Mouse (Mus musculus) forelimb bud, embryonic 11.5 days (tissue): Measurements from ENCODE around the gene Dse.

Experiments
- DNase-seq: peaks from one replicate; pipeline ENCODE4 v3.0.0-alpha.2; 2012; ENCODE audit warnings: low read depth, low spot score

Dse gene

DNA sequence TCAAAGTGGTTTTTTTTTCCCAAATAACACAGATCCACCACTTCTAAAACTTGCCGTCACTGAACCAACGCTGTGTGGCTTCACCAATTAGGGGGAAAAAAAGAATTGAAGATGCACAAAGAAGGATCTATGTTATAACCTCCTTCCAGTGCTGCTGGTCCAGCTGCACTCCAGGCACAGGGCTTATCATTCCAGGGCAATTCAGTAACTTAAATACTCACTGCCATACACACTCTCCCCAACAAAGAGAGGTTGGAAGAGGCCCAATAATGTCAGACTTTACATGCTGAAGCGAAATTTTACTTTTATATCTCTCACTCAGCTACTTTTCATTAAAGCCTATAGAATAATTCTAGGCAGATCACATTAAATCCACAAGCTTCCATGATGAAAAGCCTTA is 8.9 kb downstream of the Dse start:
- DNase-seq = no peak

DNA sequence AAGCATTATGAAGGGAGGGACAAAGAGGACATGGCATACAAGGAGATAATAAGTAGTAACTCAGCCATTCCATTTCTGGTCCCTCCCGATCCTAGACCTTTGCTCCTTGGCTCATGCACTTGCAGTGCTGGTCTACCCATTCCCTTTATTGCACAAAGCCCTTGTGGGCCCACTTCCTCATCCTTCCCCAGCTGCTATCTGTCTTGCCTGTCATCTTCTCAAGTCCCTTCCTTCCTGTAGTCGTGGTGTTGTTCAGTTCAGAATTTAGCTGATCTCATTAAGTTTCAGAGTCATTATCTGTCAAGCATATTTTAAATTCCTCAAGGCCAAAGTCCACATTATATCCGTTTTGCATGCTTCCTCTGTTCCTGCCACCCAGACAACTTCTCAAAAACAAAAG is 9.5 kb downstream of the Dse start:
- DNase-seq = no peak

DNA sequence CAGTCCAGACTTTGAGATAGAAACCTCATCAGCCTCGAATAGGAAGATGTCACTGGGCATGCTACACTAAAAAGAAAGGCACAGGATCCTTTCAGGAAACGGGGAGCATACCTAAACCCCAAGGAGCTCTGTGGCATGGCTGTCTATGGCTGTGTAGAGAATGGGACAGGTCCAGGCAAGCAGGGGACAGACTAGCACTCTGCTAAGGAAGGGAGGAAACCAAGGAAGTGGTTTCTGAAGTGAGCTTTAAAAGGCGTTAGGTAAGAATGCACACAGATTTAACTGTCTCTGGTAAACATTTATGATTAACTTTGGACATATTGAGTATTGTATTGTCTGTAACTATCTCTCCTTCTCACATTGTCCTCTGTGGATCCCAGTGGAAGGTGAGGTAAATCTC is 10.2 kb downstream of the Dse start:
- no peak for DNase-seq

DNA sequence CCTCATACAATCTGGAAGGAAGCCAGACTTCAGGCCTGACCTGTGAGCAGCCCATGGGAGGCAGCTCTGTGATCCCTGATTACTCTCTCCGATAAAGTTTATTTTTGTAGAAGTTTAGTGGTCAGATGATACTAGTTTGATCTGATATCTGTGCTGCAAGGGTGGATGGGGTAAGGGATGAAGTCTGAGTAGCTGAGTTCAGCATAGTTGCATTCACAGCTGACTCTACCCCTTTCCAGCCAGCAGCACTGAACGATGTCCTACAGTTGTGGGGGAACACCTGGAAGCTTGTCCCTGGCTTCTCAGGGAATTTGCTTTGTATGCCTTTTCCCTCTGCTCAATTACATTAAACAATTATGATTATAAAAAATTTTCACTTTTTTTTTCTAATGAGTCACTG is 12.6 kb downstream of the Dse start:
- DNase-seq = no peak

DNA sequence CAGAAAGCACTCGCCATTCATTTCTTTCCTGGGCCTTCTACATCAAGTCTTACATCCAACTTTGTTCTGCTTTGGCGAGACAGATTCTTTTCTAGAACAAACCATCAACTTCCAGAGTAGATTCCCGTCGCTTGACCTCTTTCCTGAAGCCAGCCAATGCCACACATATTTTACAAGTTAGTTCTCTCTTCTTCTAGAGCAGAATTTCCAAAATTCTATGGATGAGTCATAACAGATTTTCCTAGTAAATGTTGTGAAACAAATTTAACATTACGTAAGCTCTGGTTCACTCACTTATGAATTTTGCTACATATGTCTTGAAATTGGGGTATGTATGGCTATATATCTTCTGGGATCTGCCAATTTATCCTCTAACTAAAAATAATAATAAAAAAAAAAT is 13.0 kb downstream of the Dse start:
- DNase-seq = no peak

DNA sequence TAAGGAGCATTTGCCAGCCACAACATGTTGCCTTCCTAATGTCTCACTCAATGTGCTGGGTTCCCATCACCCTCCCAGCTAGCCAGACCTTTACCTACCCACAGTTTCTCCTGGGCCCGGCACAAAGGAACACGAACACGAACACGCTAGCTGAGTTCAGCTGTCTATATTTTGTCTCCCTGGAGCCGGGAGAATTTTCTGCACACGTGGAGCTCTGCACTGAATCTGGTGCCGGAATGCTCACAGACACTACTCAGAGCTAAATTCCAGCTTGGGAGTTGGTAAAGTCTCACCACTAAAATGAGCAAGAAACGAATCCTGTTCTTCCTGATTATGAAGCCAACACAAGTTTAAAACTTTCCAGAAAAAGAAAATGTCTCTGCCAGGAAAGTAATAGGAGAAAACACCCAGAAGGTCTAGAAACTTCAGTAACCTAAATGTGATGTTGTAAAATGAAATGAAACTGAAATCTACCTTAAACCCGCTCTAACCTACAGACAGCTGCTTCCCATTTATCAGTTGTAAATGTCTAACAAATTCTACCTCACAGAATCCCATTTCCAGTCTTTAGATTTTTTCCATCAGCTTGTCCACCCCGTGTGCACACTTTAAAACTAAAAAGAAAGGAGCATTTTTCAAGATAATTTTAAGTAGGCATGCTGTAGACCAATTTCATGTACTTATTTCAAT is 20.8 kb downstream of the Dse start:
- no peak for DNase-seq

DNA sequence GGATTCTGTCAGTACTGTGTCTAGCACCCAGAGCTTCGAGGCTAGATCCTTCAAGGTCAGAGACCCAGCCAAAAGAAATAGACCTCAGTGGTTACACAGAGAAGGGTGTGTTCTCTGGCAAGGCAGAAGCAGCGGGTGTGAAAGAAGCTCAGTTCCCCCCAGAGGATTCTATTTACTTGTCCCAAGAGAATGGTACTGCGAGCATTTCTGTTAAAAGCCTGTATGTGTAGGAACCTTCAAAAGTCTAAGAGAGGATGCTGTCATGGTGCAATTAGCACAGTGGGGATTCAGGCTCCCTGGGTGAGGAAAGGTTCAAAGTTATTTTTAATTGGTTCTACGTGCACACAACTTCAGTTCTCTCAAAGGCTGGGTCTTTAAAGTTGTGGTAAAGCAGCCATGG is 22.0 kb downstream of the Dse start:
- no peak for DNase-seq

DNA sequence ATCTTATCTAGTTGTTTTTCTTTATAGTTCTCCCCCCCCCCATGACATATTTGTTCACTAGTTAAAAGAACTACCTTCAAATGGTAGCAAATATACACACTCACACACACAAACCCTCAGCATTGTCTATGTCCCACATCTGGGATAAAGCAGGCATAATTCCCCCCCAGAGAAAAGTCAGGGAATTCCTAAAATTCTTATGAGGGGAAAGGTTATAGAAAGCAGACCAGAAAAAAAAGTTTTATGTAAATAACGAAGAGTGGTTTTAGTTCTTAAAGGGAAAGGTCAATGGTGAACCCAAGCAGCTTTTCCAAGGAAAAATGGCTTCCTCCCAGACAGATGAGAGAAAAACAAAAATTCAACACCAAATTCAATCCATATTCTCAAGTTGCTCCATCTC is 22.6 kb downstream of the Dse start:
- DNase-seq = no peak

DNA sequence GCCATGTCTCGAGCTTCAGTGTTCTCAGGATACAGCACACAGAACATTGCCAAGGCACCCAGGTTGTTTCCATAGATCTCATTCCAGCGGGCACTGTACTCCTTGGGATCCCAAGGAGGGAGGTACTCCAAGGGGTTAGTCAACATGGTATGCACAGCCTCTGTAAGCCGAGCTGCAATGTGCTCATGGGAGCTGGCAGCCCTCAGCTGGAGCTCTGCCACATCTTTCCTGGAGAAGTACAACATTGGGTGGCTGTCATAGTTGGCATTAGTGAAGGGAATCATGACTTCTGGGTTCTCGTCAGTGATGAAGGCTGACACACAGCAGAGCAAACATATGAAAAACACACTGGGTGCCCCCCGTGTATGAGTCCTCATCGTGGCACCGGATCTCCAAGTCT is 23.8 kb downstream of the Dse start:
- DNase-seq = no peak

DNA sequence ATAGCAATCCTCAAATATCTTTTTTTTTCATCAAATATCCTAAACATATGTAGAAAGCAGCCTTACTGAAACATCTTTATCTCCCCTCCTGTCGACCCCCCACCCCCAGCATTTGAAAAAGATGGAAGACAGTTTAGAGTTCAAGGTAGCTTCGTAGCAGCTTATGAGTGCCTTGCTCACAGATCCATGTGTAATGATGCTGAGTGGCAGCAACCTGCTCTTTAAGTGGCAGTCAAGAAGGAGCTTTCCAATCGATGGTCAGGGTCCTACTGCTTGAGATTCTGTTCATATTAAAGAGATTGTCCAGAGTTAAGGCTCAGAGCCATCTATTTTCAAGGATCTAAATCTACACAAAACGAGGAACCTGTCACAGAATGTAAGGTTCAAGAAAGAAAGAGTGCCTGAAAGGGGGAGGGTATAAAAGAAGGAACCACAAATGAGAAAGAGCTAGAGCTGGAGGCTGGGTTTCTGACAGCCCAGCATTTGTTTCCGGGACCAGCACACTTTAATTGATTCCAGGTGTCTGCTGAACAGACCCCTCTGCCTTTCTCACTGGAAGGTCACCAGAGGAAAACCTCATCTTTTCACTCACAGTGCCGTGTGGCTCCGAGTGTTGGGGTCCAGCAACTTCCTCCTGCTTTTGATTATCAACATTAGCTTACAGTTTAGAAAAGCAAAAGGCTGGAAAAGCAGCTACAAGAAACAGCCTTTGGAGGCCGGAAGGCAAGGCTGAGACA is 31.5 kb downstream of the Dse start:
- DNase-seq = peak; percentile 92

DNA sequence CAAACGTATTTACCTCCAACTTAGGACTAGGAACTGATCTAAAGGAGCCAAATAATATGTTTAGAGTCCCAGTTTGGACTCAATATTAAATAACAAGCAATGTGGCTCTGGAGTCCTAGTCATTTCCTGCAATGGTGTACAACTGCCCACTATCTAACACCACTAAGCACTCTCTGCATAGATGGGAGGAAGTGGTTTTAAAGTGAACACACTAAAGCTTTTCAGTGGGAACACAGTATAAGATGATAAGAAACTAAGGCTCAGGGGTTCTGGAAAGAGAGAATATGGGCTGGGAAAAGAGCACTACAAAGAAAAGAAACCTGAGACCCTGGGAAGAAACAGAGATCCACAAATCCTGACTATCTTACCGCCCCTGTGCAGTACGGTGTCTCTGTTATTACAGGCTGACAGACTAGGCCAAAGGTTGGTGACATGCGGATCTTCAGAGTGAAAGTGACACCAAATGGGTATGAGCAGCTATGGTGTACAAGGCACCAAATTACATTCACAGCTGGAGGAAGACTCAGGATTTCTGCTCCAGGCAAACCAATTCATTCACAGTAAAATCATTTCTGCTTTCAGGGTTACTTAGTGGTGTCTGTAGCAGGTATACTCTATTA is 34.7 kb downstream of the Dse start:
- no peak for DNase-seq

DNA sequence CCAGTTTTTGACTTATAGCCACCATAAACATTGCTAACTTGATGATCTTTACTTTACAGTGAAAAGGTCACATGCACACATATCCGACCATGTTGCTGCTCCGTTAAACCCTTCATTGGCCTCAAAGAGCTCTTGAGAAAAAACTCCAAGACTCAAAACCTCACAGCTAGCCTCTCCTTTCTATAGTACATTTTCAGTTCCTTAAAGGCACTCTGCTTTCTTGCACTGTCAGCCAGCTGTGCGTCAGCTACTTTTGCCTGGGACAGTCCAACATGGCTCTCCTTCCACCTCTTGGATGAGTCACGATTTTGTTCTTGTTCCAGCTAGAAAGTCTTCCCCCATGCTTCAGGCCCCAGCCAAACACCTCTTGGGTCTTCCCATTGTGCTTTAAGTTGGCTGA is 35.9 kb downstream of the Dse start:
- no peak for DNase-seq

DNA sequence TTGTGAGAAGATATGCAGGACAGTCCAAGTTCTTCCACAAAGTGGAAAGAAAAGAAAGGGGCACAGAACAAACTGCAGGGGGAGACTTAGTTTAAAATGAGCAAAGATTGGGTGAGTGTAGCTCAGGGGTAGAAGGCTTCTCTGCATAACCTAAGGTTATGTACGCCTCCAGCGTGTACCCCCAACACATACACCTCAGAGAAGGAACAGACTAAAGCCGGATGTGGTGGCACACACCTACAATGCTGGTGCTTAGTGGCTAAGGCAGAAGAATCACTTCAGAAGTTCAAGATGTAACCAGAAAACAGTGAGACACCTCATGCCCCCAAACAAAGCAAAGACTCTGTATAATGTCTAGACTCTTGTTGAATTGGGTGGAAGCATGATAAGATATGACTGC is 36.3 kb downstream of the Dse start:
- no peak for DNase-seq

DNA sequence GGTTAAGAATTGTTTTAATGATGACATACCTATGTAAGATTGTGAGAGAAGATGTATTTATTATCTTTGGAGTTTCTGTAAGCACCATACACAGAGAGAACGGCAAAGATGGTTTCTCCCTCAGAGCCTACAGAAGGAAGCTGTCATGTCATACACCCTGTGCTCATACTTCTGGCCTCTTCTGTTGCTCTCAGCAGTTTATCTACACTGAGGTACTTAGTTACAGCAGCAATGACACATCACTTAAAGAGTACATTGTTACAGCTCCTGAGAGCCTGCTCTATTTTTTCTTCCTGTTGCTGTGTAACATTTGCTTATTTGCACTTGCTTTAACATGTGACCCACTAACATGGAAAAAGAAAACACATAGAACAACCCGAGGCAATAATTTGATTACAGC is 40.5 kb downstream of the Dse start:
- DNase-seq = no peak

DNA sequence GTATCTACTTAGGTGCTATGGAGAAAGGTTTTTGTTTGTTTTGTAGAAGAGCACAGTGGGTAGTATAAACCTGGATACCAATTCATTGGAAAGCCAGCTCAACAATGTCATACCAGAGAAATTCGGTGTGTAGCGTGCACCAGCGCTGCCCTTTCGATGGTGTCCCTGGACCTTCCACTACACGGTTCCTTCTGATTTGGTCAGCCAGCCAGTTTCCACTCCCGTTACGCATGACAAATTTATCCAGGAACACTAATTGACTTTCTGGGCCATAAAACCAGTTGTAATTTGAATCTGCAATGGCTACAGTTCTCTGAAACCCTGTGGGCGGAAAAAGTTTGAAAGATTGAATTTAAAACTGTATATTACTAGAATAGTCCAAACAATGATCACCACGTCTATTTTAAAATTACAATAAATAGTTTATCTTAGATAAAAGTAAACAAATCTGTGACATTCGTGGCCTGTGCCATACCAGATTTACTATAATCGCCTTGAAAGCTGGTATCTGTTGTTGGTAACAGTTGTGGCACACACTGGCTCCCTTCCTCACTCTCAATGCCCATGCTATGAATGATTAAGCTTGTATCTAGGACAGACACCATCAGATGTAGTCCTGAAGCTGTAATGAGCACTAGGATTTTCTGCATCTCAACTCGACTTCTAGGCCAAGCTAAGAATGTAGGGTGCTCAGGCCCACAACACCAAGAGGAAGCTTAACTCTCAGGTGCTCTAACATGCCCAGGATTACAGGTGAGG is 51.5 kb downstream of the Dse start:
- no peak for DNase-seq

DNA sequence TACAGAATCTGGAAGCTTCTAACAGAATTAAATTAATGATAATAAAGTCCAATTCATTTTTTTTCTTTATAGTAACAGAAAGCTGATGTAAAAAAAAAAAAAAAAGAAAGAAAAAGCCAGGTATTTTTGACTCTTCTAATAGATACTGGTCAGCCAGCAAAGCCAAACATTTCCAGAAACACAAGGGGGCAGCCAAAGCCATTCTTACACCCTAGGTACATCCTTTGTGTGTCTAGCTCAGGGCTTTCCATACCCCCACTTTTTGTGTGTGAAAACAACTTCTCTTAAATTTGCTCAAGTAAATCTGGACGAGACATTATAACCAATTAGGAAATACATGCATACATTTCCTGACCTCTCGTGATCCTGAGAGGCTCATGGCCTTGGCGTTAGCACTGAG is 55.7 kb downstream of the Dse start:
- no peak for DNase-seq

DNA sequence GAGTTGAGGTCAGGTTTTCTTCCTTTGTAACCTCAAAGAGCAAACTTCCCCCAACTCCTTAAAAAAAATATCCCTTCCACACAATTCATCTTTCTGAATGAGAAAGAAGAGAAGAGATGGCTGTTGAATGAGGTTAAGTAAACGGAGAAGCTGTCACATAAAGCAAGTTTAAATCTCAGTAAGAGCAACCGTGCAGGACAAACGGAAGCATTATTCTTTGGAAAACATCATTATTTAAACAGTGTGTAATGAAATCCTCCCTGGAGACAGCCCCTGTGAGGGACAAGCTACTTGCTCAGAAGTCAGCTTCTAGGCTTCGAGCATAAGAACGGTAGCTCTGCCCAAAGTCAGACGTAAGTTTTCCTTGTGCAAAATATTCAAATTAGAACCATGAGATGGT is 57.1 kb downstream of the Dse start:
- no peak for DNase-seq

DNA sequence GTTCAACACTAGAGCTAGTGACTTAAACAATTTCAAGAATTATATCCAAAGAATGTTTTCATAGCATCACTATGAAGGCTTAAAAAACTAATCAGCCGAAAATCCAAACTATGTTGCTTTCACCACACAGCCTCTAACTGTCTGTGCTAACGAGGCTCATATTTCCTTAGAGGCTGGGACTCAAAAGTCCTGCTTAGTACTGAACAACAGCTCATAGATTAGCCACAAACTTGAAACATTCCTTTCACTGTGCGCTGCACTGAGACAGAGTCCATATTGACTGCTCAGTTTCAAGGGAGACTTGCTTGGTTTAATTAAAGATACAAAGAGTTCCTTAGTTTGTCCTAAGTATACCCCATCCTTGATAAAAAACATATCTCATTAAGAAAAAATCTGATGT is 57.7 kb downstream of the Dse start:
- peak; percentile 53 for DNase-seq

DNA sequence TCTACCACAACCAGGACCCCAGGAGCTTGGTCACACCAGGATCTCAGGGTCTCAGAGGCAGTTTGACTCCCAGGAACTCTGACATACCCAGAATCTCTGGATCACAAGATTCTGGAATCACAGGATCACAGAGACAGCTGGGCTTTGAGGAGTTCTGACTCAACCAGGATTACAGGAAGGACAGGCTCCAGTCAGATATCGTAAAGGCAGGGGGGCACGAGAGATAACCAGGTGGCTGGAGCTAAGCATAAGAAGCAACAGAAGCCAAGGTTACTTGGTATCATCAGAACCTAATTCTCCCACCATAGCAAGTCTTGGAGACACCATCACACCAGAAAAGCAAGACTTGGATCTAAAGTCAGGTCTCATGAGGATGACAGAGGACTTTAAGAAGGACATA is 65.8 kb downstream of the Dse start:
- DNase-seq = no peak

DNA sequence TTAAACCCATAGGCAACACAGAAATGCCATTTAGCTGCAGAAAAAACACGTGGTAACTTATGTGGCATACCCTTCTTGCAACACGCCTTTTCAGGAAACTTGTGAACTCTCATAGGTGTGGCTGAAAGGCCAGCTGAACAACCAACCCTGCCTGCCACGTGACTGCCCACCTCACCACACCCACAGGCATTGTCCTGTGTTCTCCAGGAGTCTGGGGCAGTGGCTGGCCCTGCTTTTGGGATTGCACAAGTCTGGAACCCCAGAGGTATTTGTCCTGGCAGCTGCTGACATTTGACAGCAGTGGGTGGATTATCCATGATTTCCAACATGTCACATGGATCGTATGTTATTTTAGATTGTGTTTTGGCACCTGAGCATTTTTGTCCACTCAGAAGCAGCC is 67.7 kb downstream of the Dse start:
- DNase-seq = no peak

DNA sequence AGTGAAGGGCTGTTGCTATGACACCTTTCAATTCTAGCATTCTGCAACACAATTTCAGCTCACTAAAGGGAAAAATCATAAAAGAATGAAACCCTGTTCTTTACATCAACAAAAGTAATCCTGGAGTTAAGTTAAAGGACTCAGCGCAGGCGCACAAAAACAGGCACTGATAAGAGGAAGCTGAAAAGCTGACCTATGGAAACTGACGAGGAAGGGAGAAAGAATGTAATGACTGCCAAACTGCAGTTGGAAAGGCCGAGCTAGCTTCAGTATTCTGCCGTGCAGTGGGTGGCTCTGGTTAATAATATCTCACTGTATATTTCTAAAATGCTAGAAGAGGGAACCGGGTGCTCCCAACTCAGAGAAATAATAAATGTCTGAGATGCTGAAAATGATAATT is 69.5 kb downstream of the Dse start:
- no peak for DNase-seq

DNA sequence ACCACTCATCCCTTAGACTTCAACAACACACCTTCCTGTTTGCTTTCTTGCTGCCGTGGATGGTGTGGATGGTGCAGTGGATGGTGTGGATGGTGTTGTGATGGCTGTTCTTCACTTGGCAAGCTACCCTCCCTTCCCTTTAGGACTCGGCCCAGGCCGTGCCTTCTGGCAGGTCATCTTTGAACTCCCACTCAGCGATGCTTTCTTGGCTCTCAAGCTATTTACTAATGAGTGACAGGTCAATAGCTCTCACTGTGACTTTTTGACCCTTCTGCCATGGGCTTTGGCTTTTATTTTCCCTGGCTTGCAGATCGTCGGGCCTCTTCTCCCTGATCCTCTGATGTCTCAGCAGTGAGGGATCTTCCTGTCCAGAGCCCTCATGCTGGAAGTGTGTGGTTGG is 71.1 kb downstream of the Dse start:
- no peak for DNase-seq

DNA sequence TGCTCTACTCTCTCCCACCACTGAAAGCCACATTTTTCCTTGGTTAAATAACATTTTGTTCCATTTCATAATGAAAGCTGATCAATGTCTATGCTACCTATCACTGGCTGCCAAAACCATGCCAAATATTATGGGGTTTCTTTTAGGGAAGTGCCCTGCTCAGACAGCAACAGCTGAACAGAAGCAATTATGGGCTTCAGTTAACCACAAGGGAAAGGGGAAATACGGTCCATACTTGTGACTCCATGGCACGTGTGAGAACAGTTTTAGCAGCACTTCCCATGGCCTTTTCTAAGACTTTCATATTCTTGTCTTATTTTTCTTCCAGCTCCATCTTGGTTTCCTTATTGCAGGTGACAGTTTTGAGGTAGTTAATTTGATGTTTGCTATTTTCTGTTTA is 76.2 kb downstream of the Dse start:
- no peak for DNase-seq
